ENCODE assay signal across 7 mouse cellular contexts in the genomic region with DNA sequence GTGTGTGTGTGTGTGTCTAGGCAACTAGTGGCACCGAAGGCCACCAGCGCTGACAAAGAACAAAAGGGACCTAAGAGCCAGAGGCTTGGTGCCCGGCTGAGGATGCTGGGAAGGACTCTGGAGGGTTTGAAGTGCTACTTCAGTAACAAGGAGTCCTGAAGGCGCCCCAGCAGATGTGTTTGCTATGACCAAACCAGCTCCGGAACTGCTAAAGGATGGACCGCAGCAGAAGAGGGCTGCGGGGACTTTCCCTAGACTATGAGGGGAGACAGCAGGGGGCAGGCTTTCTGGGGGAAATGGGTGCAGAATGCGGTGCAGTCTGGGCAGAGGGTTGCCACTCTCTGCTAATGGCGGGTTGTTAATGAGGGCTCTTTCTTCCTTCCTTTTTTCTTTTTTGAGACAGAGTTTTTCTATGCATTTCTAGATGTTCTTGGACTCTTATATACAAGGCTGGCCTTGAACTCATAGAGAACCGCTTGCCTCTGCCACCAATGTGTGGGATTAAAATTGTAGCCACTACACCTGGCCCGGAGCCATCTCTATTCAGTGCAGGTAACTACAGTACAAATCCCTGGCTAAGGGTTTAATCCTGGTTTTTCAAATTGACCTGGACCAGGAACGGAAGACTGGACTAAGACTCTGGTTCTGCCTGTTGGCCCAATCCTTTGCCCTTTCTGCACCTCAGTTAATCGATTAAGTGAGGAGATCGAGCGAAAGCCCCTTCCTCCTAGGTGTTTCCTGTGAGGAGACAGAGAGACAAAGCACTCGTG. TPM values are rescaled to one million over a fixed set of nuclear protein-coding genes. Genes with fewer than 3 reads are reported as not detected.
A peak's percentile ranks its signal among the peaks of the same experiment; 100 is the strongest.
DNase-seq lines count a peak whose midpoint lies in the region; ATAC-seq and TF ChIP-seq lines count a peak whose summit lies in the region.

No protein-coding gene starts in this region.

- ATAC-seq in hindbrain, embryonic 15.5 days (ENCODE audit: low FRiP score, low read depth): no peak
- ATAC-seq in erythroid progenitor cell, adult 5-6 weeks (replicated peaks; ENCODE audit: low FRiP score, poor library complexity, severe bottlenecking): no peak

- no peaks in the 10 kb centered on the region for H3K27me3 ChIP-seq in hindbrain, embryonic 15.5 days
- no peaks in the 10 kb centered on the region for H3K27me3 ChIP-seq in splenic B cell, adult 2 months (ENCODE audit: control insufficient read depth, insufficient read depth, low read length, poor library complexity, severe bottlenecking)

- H3K9me3 ChIP-seq in hindbrain, embryonic 15.5 days: no peaks in the 10 kb centered on the region

- H3K4me1 ChIP-seq in cortical plate, adult 2 months (ENCODE audit: control insufficient read depth, insufficient read depth, low read length): peaks cover 1% of the 10 kb centered on the region; the same call in 1 of the 2 replicates
- peaks cover 33% of the 10 kb centered on the region for H3K4me1 ChIP-seq in hindbrain, embryonic 15.5 days (replicated peaks)

- H3K9ac ChIP-seq in hindbrain, embryonic 15.5 days: peak overlapping the region; percentile 71

- peak overlapping the region; percentile 72 for H3K4me3 ChIP-seq in cortical plate, adult 2 months (ENCODE audit: insufficient read depth, low read length)
- H3K4me3 ChIP-seq in hindbrain, embryonic 15.5 days: peak overlapping the region; percentile 86

- TF ChIP-seq CTCF in cortical plate, adult 2 months (IDR thresholded peaks at IDR 0.05; ENCODE audit: extremely low read depth, insufficient read depth, low read length): no peak

- no peaks in the 10 kb centered on the region for H3K36me3 ChIP-seq in hindbrain, embryonic 15.5 days
- no peaks in the 10 kb centered on the region; the same call in 1 of the 2 replicates for H3K36me3 ChIP-seq in splenic B cell, adult 2 months (ENCODE audit: control insufficient read depth, insufficient read depth, low read length, poor library complexity, severe bottlenecking)

- peak; percentile 12 for DNase-seq in right cerebral cortex, postnatal 25 days
- no peak for DNase-seq in right cerebral cortex, adult 18-20 months
- peak; percentile 85 to 88 for DNase-seq in lung, adult 18-20 months
- DNase-seq in splenic B cell, adult 2 months (ENCODE audit: low read depth, low spot score): peak; percentile 60

- H3K27ac ChIP-seq in cortical plate, adult 2 months (ENCODE audit: insufficient read depth, low read length): peak overlapping the region; percentile 45
- H3K27ac ChIP-seq in hindbrain, embryonic 15.5 days (replicated peaks): peak overlapping the region; percentile 100

- no peak for TF ChIP-seq POLR2A in cortical plate, adult 2 months (IDR thresholded peaks at IDR 0.05; ENCODE audit: extremely low read depth, insufficient read depth, low read length)

- H3K4me2 ChIP-seq in hindbrain, embryonic 15.5 days: peak overlapping the region; percentile 86

- WGBS in hindbrain, embryonic 15.5 days: 38% methylated on average over 16 of the region's 16 CpGs

RNA-seq across cellular contexts. Expression of a gene that starts 1.0 kb away (rescaled TPM):
- 78.3 and 80.1 TPM in 2 replicates for polyA plus RNA-seq in cortical plate, adult 2 months (2012; rRNA removed)
- polyA plus RNA-seq in hindbrain, embryonic 15.5 days (2015; fragmentation: Nextera tagmentation; extraction: Ambion mirVana): 68.1 and 68.3 TPM in 2 replicates
- total RNA-seq in erythroid progenitor cell, adult 5-6 weeks (2015; ENCODE audit: low replicate concordance): 15.9 and 29.8 TPM in 2 replicates
- 3.9 and 4.3 TPM in 2 replicates for total RNA-seq in erythroid progenitor cell, adult 5-6 weeks (2017; ENCODE audit: low replicate concordance)

RNA-seq across cellular contexts. Expression of a gene that starts 15.3 kb away (rescaled TPM):
- polyA plus RNA-seq in cortical plate, adult 2 months (2012; rRNA removed): 545 and 568 TPM in 2 replicates
- polyA plus RNA-seq in hindbrain, embryonic 15.5 days (2015; fragmentation: Nextera tagmentation; extraction: Ambion mirVana): 127 and 145 TPM in 2 replicates
- total RNA-seq in erythroid progenitor cell, adult 5-6 weeks (2015; ENCODE audit: low replicate concordance): not detected in 2 replicates
- not detected in 2 replicates for total RNA-seq in erythroid progenitor cell, adult 5-6 weeks (2017; ENCODE audit: low replicate concordance)

RNA-seq across cellular contexts. Expression of a gene that starts 22.0 kb away (rescaled TPM):
- polyA plus RNA-seq in cortical plate, adult 2 months (2012; rRNA removed): 0.21 and 0.23 TPM in 2 replicates
- 2.2 and 2.8 TPM in 2 replicates for polyA plus RNA-seq in hindbrain, embryonic 15.5 days (2015; fragmentation: Nextera tagmentation; extraction: Ambion mirVana)
- not detected in 2 replicates for total RNA-seq in erythroid progenitor cell, adult 5-6 weeks (2015; ENCODE audit: low replicate concordance)
- total RNA-seq in erythroid progenitor cell, adult 5-6 weeks (2017; ENCODE audit: low replicate concordance): not detected in 2 replicates

RNA-seq across cellular contexts. Expression of a gene that starts 56.0 kb away (rescaled TPM):
- polyA plus RNA-seq in cortical plate, adult 2 months (2012; rRNA removed): 58.3 and 58.4 TPM in 2 replicates
- 41.1 and 42.9 TPM in 2 replicates for polyA plus RNA-seq in hindbrain, embryonic 15.5 days (2015; fragmentation: Nextera tagmentation; extraction: Ambion mirVana)
- total RNA-seq in erythroid progenitor cell, adult 5-6 weeks (2015; ENCODE audit: low replicate concordance): 6.5 and 21.0 TPM in 2 replicates
- total RNA-seq in erythroid progenitor cell, adult 5-6 weeks (2017; ENCODE audit: low replicate concordance): 2.3 and 3.4 TPM in 2 replicates

RNA-seq across cellular contexts. Expression of a gene that starts 56.8 kb away (rescaled TPM):
- 66.6 and 82.3 TPM in 2 replicates for polyA plus RNA-seq in cortical plate, adult 2 months (2012; rRNA removed)
- 76.3 and 80.3 TPM in 2 replicates for polyA plus RNA-seq in hindbrain, embryonic 15.5 days (2015; fragmentation: Nextera tagmentation; extraction: Ambion mirVana)
- total RNA-seq in erythroid progenitor cell, adult 5-6 weeks (2015; ENCODE audit: low replicate concordance): 25.2 and 34.8 TPM in 2 replicates
- 7.6 and 13.0 TPM in 2 replicates for total RNA-seq in erythroid progenitor cell, adult 5-6 weeks (2017; ENCODE audit: low replicate concordance)
